Mouse (Mus musculus): ENCODE results near the gene Rbm34.

Gene Rbm34

DNA sequence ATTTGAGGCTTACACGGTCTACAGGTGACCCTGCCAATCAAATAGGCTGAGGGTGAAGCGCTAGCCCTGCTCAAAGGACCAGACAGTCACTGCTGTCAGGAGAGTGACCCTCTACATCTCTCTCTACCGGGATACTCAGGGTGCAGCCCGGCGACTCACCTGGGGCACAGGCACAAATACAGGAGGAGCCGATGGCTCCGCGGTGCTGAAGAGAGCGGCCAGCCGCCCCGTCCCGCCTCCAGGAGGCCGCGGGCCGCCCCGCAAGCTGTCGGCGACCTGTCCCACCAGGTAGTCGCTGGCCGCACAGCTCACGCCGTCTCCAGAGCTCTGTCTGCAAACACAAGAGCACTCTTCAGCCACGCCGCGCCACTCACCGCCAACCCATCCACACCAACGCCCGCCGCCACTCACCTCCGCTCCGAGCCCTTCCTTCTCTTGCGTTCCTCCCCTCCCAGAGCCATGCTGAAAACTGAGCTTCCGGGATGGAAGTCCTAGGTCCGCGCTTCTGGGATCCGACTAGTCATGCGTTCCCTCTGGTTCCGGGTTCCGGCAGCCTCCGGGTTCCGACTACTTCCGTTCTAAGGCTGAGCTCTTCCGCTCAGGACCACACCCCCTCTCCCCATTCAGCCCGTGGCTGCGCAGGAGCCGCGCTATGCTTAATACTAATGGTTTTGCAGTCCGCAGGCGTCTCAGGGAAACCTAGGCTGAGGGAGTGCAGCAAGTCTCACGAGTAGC is at the start of gene Rbm34:
TSS of gene Rbm34 (minus strand) at position 493 of the 735 bp plus-strand sequence.
- ChIA-PET CTCF (interaction anchor here in 3 of 4 experiments (0.7 to 2.1 kb wide), 14 partner anchors 13 to 496 kb away, joined by 3 to 6 read pairs (median 4); partner anchors contain the start of gene Tarbp1 (in 1 of the 3)), POLR2A (interaction anchor here (0.5 to 22.3 kb wide), 93 partner anchors 8 to 1715 kb away, joined by 3 to 327 read pairs (median 4); partner anchors contain the start of genes Tomm20 (in 4 of the 4), Irf2bp2 (in 2 of the 4), Pard3 (in 2 of the 4) and Coa6 (in 1 of the 4))

DNA sequence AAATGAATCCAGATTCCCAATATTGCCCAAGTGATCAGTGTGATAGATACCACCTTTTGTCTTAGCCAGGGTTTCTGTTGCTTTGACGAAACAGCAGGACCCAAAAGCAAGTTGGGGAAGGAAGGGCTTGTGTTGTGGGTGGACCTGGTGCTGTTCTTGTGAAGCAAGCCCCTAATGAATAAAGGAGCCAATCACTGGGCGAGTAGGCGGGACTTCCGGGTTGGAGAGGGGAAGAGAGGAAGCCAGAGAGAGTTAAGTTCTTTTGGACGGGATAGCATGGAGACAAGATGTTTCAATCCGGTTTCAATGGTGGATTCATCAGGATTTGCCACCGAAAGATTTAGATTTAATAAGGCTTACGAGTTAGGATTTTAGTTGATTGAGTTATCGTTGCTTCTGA is 40.8 kb upstream of the Rbm34 start:
- POLR2A ChIA-PET = interaction anchor here in 1 of 4 experiments (0.7 to 2.6 kb wide), 3 partner anchors 14 to 41 kb away, joined by 3 to 10 read pairs (median 5); partner anchors contain the start of gene Rbm34
- CTCF ChIA-PET = no interaction called here

DNA sequence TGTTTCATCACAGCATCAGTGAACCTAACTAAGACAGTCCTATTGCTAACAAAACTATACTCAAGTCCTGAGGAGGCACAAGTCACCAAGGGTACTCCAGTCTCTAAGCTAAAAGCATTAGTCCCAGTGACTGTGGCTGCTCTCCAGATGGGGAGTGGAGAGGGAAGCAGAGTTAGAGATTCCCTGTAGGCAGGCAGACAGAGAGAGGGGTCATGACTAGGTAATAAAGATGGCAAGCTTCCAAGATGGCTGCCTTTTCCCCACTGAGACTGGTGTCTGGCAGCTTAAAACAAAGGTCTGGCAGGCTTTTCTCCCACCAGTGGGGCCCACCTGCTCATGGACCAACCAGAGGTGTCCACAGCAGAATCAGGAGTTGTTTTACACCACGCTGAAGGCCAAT is 23.6 kb upstream of the Rbm34 start:
- POLR2A ChIA-PET = no interaction called here
- CTCF ChIA-PET = no interaction called here

DNA sequence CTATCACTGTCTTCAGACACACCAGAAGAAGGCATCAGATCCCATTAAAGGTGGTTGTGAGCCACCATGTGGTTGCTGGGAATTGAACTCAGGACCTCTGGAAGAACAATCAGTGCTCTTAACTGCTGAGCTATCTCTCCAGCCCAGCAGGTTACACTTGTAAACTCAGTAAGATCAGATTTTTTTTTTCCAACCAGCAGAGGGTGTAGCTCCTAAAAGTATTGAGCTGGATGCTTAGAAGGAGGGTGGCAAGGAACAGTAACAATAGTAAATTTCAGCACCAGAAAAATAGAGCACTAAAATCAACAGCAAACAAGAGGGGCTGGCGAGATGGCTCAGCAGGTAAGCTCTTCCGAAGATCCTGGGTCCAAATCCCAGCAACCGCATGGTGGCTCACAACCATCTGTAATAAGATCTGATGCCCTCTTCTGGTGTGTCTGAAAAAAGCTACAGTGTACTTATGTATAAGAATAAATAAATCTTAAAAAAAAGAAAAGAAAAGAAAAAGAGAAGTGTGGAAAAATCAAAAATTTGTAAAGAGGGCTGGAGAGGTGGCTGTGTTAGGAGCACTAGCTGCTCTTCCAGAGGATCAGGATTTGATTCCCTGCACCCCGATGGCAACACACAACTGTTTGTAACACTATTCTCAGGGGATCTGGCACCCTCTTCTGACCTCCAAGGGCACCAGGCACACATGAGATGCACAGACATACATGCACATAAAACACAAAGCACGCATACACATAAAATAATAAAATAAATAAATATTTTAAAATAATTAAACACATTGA is 18.7 kb upstream of the Rbm34 start:
- POLR2A ChIA-PET = interaction anchor here in 1 of 4 experiments (0.7 kb wide), 1 partner anchor 47 kb away, joined by 3 read pairs; no protein-coding TSS in a partner anchor
- CTCF ChIA-PET = interaction anchor here in 3 of 4 experiments (0.6 to 1.8 kb wide), 18 partner anchors 13 to 1070 kb away, joined by 3 to 8 read pairs (median 3); partner anchors contain the start of gene Pard3 (in 2 of the 3)

DNA sequence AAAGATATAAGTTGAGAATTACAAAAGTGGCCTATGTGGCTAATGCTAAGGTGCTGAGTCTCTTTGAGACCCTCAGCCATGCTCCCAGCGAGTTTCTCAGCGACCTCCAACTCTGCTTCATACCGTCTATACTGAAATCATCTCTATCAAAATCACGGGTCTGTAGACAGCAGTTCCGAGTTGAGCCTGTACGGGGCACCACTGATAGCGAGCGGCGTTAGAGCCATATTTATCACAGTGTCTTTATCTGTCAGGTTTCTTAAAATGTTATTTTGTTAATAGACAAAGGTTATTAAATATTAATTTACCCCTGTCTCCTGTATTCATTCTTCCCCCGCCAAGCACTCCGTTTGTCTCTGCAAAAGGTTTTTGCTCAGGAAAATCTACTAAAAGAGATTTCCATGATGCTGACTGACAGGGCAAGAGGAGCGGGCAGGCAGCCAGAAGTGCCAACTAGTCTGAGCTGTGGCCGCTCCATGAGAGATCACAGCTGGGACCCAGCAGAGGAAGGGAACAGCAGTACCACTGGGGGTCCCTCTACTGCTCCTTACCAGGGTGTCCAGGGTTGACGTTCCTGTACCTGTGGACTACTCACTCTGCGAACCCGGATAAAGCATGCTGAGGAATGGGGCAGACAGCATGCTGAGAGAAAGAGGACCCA is 17.6 kb upstream of the Rbm34 start:
- POLR2A ChIA-PET = interaction anchor here in 1 of 4 experiments (0.7 to 1.0 kb wide), 2 partner anchors 48 to 57 kb away, joined by 3 read pairs; no protein-coding TSS in a partner anchor
- CTCF ChIA-PET = interaction anchor here in 3 of 4 experiments (0.6 to 2.5 kb wide), 12 partner anchors 12 to 190 kb away, joined by 3 to 16 read pairs (median 4); partner anchors contain the start of genes Pard3 (in 1 of the 3) and Rbm34 (in 1 of the 3)

DNA sequence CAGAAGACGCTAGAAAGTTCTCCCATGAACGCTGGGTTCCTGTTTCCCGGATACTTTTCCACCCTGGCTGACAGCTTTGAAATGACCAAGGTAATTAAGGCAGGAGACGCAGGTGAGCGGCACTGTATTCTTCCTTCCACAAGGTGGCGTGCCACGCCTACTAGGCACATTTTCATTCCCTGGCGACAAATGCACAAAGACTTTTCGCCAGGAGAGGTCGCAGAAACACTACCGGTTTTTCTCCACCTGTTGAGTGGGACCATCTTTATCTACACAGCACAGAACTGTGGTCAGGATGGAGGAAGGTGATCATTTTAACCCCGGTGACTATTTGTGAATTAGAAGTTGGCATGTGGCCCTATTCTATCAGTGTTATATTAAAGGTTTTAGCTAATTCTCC is 15.6 kb upstream of the Rbm34 start:
- POLR2A ChIA-PET = interaction anchor here in 2 of 4 experiments (0.5 to 2.0 kb wide), 7 partner anchors 15 to 264 kb away, joined by 3 to 6 read pairs (median 4); partner anchors contain the start of genes Pard3 (in 1 of the 2) and Rbm34 (in 1 of the 2)
- CTCF ChIA-PET = interaction anchor here (0.5 to 2.5 kb wide), 57 partner anchors 9 to 505 kb away, joined by 3 to 16 read pairs (median 4); partner anchors contain the start of genes Pard3 (in 1 of the 4) and Rbm34 (in 1 of the 4)

DNA sequence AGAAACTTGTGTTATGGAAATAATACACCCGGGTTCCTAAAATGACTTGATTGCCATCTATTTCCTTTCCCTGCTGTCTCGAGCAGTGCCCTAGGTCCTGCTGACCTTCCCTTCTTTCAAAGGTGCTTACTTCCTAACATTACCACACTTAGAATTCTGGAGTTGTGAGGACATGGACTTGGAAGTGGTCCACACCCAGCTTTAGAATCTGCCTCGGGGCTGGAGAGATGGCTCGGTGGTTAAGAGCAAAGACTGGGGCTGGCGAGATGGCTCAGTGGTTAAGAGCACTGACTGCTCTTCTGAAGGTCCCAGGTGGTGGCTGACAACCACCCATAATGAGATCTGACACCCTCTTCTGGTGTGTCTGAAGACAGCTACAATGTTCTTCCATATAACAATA is 9.2 kb upstream of the Rbm34 start:
- ChIA-PET CTCF (interaction anchor here in 1 of 4 experiments (0.7 kb wide), 2 partner anchors 24 to 582 kb away, joined by 4 read pairs; no protein-coding TSS in a partner anchor), POLR2A (interaction anchor here in 3 of 4 experiments (0.6 to 22.3 kb wide), 10 partner anchors 9 to 1122 kb away, joined by 3 to 327 read pairs (median 6); partner anchors contain the start of genes Rbm34 (in 2 of the 3) and Tomm20 (in 2 of the 3))

DNA sequence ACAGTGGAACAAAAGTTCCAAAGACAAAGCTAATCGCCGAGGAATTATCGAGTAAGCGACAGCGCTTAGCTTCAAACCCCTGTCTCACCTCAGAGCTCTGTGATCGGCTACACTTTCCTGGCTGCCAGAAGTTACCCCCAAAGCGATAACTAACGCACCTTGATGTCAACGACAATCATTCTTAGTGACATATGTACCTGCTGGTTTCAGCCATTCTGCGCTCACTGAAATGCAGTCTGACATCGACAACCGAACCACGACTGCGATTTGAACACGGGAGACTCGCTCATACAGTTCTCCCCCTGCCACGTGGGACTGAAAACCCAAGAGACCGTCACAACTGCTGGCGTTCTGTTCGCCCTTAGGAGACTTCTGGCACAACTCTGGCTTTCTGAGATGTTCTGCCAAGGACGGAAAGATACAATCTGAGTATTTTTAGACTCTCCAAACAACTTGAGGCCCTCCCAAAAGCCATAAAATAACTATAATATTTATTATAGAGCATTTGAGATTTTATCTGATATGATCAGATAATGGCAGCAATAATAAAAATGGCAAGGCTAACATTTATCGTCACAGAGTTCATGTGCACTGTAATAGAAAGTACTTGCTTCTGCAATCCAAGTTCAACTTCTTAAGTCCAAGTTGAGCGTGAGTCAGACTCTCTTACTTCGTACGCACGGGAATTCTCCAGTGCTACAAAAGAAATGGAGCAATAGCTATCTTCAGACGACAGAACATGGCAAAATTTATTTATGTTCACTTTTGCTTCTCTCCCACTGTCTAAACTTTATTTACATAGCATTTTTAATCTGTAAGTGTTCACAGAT is 8.4 kb upstream of the Rbm34 start:
- POLR2A ChIA-PET = interaction anchor here (0.6 to 22.3 kb wide), 17 partner anchors 8 to 1122 kb away, joined by 3 to 327 read pairs (median 6); partner anchors contain the start of genes Rbm34 (in 3 of the 4) and Tomm20 (in 3 of the 4)

DNA sequence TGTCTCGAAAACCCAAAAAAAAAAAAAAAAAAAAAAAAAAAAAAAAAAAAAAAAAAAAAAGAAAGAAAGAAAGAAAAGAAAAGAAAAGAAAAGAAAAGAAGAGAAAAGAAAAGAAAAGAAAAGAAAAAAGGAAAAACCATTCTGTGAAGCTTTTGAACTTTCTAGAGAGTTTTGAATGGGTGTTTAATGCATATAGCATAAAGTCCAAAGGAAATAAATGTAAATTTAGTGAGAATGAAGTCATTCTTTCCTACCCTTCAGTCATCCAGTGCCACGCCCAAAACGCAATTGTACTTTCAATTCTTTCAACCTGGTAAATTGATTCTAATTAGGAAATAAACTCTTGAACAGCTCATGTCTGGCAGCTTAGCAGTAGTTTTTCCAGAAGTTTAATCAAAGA is 7.7 kb upstream of the Rbm34 start:
- POLR2A ChIA-PET = interaction anchor here (0.8 to 22.3 kb wide), 12 partner anchors 7 to 212 kb away, joined by 3 to 327 read pairs (median 6); partner anchors contain the start of genes Rbm34 (in 3 of the 4) and Tomm20 (in 3 of the 4)
- CTCF ChIA-PET = interaction anchor here in 3 of 4 experiments (0.6 to 1.0 kb wide), 3 partner anchors 50 to 486 kb away, joined by 3 to 4 read pairs (median 3); no protein-coding TSS in a partner anchor

More for the DNA sequence above, 8.4 kb upstream of the Rbm34 start:
- CTCF ChIA-PET = interaction anchor here in 2 of 4 experiments (0.5 to 1.0 kb wide), 3 partner anchors 50 to 481 kb away, joined by 3 to 5 read pairs (median 4); no protein-coding TSS in a partner anchor

DNA sequence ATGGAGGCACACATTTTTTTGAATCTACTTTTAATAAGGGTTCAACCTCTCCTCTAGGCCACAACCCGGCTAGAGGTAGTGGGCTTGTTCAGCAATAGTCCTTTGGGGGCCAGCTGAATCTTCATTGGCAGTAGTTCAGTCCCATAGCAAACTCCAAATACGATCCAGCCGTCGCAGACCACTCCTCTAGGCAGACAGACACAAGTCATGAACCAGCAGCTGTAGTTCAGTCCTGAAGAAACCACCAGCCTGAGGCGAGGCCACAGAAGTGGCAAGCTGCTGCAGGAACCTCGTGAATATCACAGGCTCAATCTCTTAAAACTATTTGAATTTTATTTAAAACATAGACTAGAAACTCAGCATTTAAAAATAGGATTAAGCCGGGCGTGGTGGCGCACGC is 7.2 kb upstream of the Rbm34 start:
- POLR2A ChIA-PET = interaction anchor here in 2 of 4 experiments (1.0 to 22.3 kb wide), 9 partner anchors 10 to 212 kb away, joined by 3 to 327 read pairs (median 6); partner anchors contain the start of gene Tomm20 (in 2 of the 2)
- CTCF ChIA-PET = interaction anchor here in 2 of 4 experiments (0.6 to 0.8 kb wide), 2 partner anchors 480 to 486 kb away, joined by 3 read pairs; no protein-coding TSS in a partner anchor

DNA sequence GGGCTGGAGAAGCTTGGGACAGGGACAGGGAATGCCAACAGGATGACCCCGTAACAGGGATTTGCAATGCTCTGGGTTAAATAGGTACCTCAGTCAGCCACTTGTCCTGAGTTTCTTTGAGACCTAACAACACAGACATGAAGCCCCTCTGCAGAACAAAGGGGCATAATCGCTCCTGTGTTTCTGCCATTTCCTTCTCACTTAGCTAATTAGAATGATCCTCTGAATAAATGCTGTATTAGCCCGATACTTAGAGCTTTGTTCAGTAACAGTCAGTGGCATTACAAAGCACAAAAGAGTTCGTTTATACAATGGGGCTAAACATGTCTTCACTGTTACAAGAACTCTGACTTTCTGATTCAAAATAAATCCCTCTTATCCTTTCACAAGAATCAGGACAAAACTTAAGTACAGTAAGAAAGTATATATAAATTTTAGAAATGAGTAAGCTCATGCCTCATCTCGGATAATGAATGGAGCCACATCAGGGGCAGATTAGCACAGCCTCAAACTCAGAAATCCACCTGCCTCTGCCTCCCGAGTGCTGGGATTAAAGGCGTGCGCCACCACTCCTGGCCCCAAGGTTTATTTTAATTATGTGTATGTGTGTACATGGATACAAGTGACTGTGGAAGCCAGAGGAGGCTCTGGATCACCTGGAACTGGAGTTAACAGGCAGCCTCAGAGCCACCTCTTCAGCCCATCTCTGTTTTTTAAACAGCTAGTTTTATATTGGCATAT is 5.9 kb upstream of the Rbm34 start:
- ChIA-PET POLR2A (interaction anchor here (0.7 to 22.3 kb wide), 22 partner anchors 9 to 393 kb away, joined by 3 to 327 read pairs (median 4); partner anchors contain the start of gene Tomm20 (in 4 of the 4)), CTCF (interaction anchor here (0.6 to 3.0 kb wide), 15 partner anchors 9 to 965 kb away, joined by 3 to 22 read pairs (median 5); no protein-coding TSS in a partner anchor)

DNA sequence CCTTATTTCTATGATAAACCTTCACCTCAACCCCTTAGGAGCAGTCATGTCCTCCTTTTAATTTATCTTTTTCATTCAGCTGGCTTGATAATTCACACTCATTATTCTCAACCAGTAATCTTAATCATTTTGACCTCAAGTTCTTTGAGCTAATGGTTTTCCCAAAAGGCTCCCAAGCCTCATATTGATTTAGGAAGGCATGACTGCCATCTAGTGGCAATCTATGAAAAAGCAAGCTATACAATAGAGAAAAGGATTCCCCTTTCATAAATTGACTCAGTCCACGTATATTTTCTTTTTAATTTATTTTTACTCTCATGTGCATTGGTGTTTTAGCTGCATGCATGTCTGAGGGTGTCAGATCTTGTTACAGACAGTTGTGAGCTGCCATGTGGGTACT is 4.8 kb upstream of the Rbm34 start:
- ChIA-PET CTCF (interaction anchor here (0.5 to 3.0 kb wide), 58 partner anchors 8 to 1121 kb away, joined by 3 to 22 read pairs (median 3); partner anchors contain the start of genes Tomm20 (in 2 of the 4) and Irf2bp2 (in 1 of the 4)), POLR2A (interaction anchor here (0.9 to 22.3 kb wide), 26 partner anchors 9 to 981 kb away, joined by 3 to 327 read pairs (median 3); partner anchors contain the start of genes Tomm20 (in 4 of the 4), Kcnk1 (in 1 of the 4) and Pard3 (in 1 of the 4))

DNA sequence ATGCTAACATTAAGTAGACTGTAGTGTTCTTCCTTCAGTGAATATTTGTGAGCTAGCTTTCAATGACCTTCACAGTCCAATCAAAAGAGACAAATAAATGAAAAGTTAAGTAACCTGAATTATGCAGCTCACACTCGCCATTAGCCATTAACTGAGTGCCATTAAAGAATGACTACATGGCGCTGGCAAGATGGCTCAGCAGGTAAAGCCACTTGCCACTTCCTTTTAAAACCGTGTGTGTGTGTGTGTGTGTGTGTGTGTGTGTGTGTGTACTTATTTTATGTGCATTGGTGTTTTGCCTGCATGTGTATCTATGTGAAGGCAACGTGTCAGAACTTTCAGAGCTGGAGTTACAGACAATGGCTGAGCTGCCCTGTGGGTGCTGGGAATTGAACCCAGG is 3.6 kb upstream of the Rbm34 start:
- ChIA-PET CTCF (interaction anchor here (0.6 to 2.9 kb wide), 7 partner anchors 12 to 499 kb away, joined by 3 to 14 read pairs (median 4); no protein-coding TSS in a partner anchor), POLR2A (interaction anchor here in 3 of 4 experiments (0.7 to 22.3 kb wide), 12 partner anchors 9 to 499 kb away, joined by 3 to 327 read pairs (median 4); partner anchors contain the start of gene Tomm20 (in 1 of the 3))

DNA sequence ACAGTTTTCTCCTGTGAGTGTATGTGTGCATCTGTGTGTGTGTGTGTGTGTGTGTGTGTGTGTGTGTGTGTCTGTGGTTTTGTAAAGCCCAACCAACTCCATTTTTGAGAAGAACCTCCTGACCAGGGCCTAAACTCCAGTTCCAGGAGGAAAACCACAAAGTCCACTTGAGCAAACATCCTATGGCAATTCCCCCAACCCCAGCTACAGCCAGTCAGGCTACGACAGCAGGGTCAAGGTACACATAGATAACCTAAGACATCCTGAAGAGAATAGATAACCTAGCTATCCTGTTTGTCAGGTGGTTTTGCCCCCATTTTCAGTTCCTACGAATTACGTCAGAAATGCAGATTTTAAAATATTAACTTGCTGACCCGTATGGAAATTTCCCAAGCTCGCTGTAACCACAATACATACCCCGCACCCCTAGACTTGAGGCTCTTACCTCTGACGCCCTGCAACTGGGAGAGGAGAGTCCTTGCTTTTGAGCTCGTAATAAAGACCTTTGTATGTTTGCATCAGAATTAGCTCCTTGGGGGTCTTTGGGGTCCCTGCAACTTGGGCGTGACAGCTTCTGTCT is 2.9 kb upstream of the Rbm34 start:
- ChIA-PET POLR2A (interaction anchor here in 3 of 4 experiments (0.7 to 22.3 kb wide), 11 partner anchors 8 to 498 kb away, joined by 3 to 327 read pairs (median 4); partner anchors contain the start of gene Tomm20 (in 2 of the 3)), CTCF (interaction anchor here in 3 of 4 experiments (0.6 to 2.9 kb wide), 4 partner anchors 12 to 492 kb away, joined by 3 to 14 read pairs (median 4); no protein-coding TSS in a partner anchor)

DNA sequence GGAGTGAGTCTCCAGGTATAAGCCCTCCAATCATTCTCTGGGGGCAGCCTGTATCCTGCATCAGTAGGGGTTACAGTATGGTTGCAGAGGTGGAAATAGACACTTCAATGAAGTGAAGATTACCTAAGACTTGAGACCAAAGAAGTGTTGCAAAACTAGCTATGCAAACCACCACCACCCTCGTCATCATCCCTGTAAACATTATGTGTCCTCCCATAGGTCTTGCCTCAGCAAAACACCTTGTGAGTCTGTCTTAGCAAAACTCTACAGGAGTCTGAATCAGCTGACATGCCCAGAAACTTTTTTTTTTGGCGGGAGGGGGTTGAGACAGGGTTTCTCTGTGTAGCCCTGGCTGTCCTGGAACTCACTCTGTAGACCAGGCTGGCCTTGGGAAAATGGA is 1.8 kb upstream of the Rbm34 start:
- POLR2A ChIA-PET = interaction anchor here (0.7 to 22.3 kb wide), 16 partner anchors 25 to 415 kb away, joined by 3 to 327 read pairs (median 4); partner anchors contain the start of genes Tomm20 (in 3 of the 4) and Irf2bp2 (in 1 of the 4)
- CTCF ChIA-PET = interaction anchor here in 3 of 4 experiments (0.7 to 2.1 kb wide), 4 partner anchors 14 to 475 kb away, joined by 3 to 6 read pairs (median 4); no protein-coding TSS in a partner anchor

All from embryonic stem cell, embryonic (primary cell).